Mouse (Mus musculus): ENCODE results near the gene Car12. TPM values are rescaled to one million over a fixed set of nuclear protein-coding genes. Genes with fewer than 3 reads are reported as not detected.

Car12 gene
- polyA plus RNA-seq, 1 experiment, result 0.74 TPM

GRCm38 (mm10) chr9:66673771-66674170 lies 39.7 kb upstream of the Car12 start:
- Histone ChIP-seq H3K27me3 (ENCODE audit: control insufficient read depth, insufficient read depth, low read length) (no peaks in the 10 kb centered on the region), H3K27ac (ENCODE audit: insufficient read depth, low read length) (no peak overlapping the region), H3K4me3 (ENCODE audit: extremely low read depth, insufficient read depth, insufficient read length) (no peak overlapping the region), H3K36me3 (ENCODE audit: control insufficient read depth, insufficient read depth, low read length) (no peaks in the 10 kb centered on the region), H3K4me1 (ENCODE audit: control insufficient read depth, insufficient read depth, insufficient read length) (no peaks in the 10 kb centered on the region)
- WGBS, result 53% methylated on average over 2 of the region's 2 CpGs
- no peak for TF ChIP-seq CTCF (IDR thresholded peaks at IDR 0.05; ENCODE audit: extremely low read depth, insufficient read depth, insufficient read length, insufficient replicate concordance)
- TF ChIP-seq POLR2A (IDR thresholded peaks at IDR 0.05; ENCODE audit: low read depth, low read length), result no peak
- no peak for DNase-seq (ENCODE audit: low read depth in 1 of 2, low spot score in 2 of 2)

- WGBS, result 90% methylated on average over 1 of the region's 1 CpGs
- no peak for TF ChIP-seq POLR2A (IDR thresholded peaks at IDR 0.05; ENCODE audit: low read depth, low read length)
- H3K27ac ChIP-seq (ENCODE audit: insufficient read depth, low read length), result no peak overlapping the region
These were observed 37.9 kb upstream of the Car12 start for GRCm38 (mm10) chr9:66675566-66675965.

GRCm38 (mm10) chr9:66680102-66680501 lies 33.4 kb upstream of the Car12 start:
- Histone ChIP-seq H3K4me1 (ENCODE audit: control insufficient read depth, insufficient read depth, insufficient read length) (peaks cover 15% of the 10 kb centered on the region; the same call in 1 of the 2 replicates), H3K27ac (ENCODE audit: insufficient read depth, low read length) (peak overlapping the region; percentile 26; the same call in 1 of the 2 replicates), H3K27me3 (ENCODE audit: control insufficient read depth, insufficient read depth, low read length) (no peaks in the 10 kb centered on the region), H3K36me3 (ENCODE audit: control insufficient read depth, insufficient read depth, low read length) (no peaks in the 10 kb centered on the region), H3K4me3 (ENCODE audit: extremely low read depth, insufficient read depth, insufficient read length) (no peak overlapping the region)
- no peak for TF ChIP-seq CTCF (IDR thresholded peaks at IDR 0.05; ENCODE audit: extremely low read depth, insufficient read depth, insufficient read length, insufficient replicate concordance)
- TF ChIP-seq POLR2A (IDR thresholded peaks at IDR 0.05; ENCODE audit: low read depth, low read length), result no peak
- WGBS, result 27% methylated on average over 6 of the region's 6 CpGs
- no peak for DNase-seq (ENCODE audit: low read depth in 1 of 2, low spot score in 2 of 2)

More at GRCm38 (mm10) chr9:66675566-66675965, 37.9 kb upstream of the Car12 start:
- H3K4me1 ChIP-seq (ENCODE audit: control insufficient read depth, insufficient read depth, insufficient read length), result peaks cover 10% of the 10 kb centered on the region; the same call in 1 of the 2 replicates
- no peak for DNase-seq (ENCODE audit: low read depth in 1 of 2, low spot score in 2 of 2)
- no peaks in the 10 kb centered on the region for H3K36me3 ChIP-seq (ENCODE audit: control insufficient read depth, insufficient read depth, low read length)
- H3K27me3 ChIP-seq (ENCODE audit: control insufficient read depth, insufficient read depth, low read length), result no peaks in the 10 kb centered on the region
- no peak overlapping the region for H3K4me3 ChIP-seq (ENCODE audit: extremely low read depth, insufficient read depth, insufficient read length)

- WGBS, result 17% methylated on average over 3 of the region's 3 CpGs
- no peak for TF ChIP-seq CTCF (IDR thresholded peaks at IDR 0.05; ENCODE audit: extremely low read depth, insufficient read depth, insufficient read length, insufficient replicate concordance)
- no peak for TF ChIP-seq POLR2A (IDR thresholded peaks at IDR 0.05; ENCODE audit: low read depth, low read length)
- peak; percentile 22 to 26 for DNase-seq (ENCODE audit: low read depth in 1 of 2, low spot score in 2 of 2)
- no peaks in the 10 kb centered on the region for H3K27me3 ChIP-seq (ENCODE audit: control insufficient read depth, insufficient read depth, low read length)
- no peak overlapping the region; the same call in 1 of the 2 replicates for H3K27ac ChIP-seq (ENCODE audit: insufficient read depth, low read length)
- H3K36me3 ChIP-seq (ENCODE audit: control insufficient read depth, insufficient read depth, low read length), result no peaks in the 10 kb centered on the region
- peaks cover 15% of the 10 kb centered on the region; the same call in 1 of the 2 replicates for H3K4me1 ChIP-seq (ENCODE audit: control insufficient read depth, insufficient read depth, insufficient read length)
- H3K4me3 ChIP-seq (ENCODE audit: extremely low read depth, insufficient read depth, insufficient read length), result no peak overlapping the region
These were observed 30.7 kb upstream of the Car12 start for GRCm38 (mm10) chr9:66682822-66683221.

- no peak for TF ChIP-seq CTCF (IDR thresholded peaks at IDR 0.05; ENCODE audit: extremely low read depth, insufficient read depth, insufficient read length, insufficient replicate concordance)
- no peak for TF ChIP-seq POLR2A (IDR thresholded peaks at IDR 0.05; ENCODE audit: low read depth, low read length)
- no peaks in the 10 kb centered on the region for H3K36me3 ChIP-seq (ENCODE audit: control insufficient read depth, insufficient read depth, low read length)
- no peak overlapping the region for H3K27ac ChIP-seq (ENCODE audit: insufficient read depth, low read length)
- no peaks in the 10 kb centered on the region for H3K27me3 ChIP-seq (ENCODE audit: control insufficient read depth, insufficient read depth, low read length)
- no peak for DNase-seq (ENCODE audit: low read depth in 1 of 2, low spot score in 2 of 2)
- H3K4me3 ChIP-seq (ENCODE audit: extremely low read depth, insufficient read depth, insufficient read length), result no peak overlapping the region
- WGBS, result 71% methylated on average over 6 of the region's 6 CpGs
- peaks cover 5% of the 10 kb centered on the region; the same call in 1 of the 2 replicates for H3K4me1 ChIP-seq (ENCODE audit: control insufficient read depth, insufficient read depth, insufficient read length)
These were observed 27.8 kb upstream of the Car12 start for GRCm38 (mm10) chr9:66685730-66686129.

- Histone ChIP-seq H3K36me3 (ENCODE audit: control insufficient read depth, insufficient read depth, low read length) (no peaks in the 10 kb centered on the region), H3K27ac (ENCODE audit: insufficient read depth, low read length) (no peak overlapping the region), H3K4me1 (ENCODE audit: control insufficient read depth, insufficient read depth, insufficient read length) (peaks cover 1% of the 10 kb centered on the region; the same call in 1 of the 2 replicates), H3K27me3 (ENCODE audit: control insufficient read depth, insufficient read depth, low read length) (no peaks in the 10 kb centered on the region), H3K4me3 (ENCODE audit: extremely low read depth, insufficient read depth, insufficient read length) (no peak overlapping the region)
- WGBS, result 85% methylated on average over 2 of the region's 2 CpGs
- TF ChIP-seq CTCF (IDR thresholded peaks at IDR 0.05; ENCODE audit: extremely low read depth, insufficient read depth, insufficient read length, insufficient replicate concordance), result no peak
- no peak for TF ChIP-seq POLR2A (IDR thresholded peaks at IDR 0.05; ENCODE audit: low read depth, low read length)
- no peak for DNase-seq (ENCODE audit: low read depth in 1 of 2, low spot score in 2 of 2)
These were observed 25.8 kb upstream of the Car12 start for GRCm38 (mm10) chr9:66687713-66688112.

GRCm38 (mm10) chr9:66691683-66692305 lies 21.7 kb upstream of the Car12 start:
- no peak for DNase-seq (ENCODE audit: low read depth in 1 of 2, low spot score in 2 of 2)
- H3K4me3 ChIP-seq (ENCODE audit: extremely low read depth, insufficient read depth, insufficient read length), result no peak overlapping the region
- no peaks in the 10 kb centered on the region for H3K4me1 ChIP-seq (ENCODE audit: control insufficient read depth, insufficient read depth, insufficient read length)
- TF ChIP-seq POLR2A (IDR thresholded peaks at IDR 0.05; ENCODE audit: low read depth, low read length) (no peak), CTCF (IDR thresholded peaks at IDR 0.05; ENCODE audit: extremely low read depth, insufficient read depth, insufficient read length, insufficient replicate concordance) (no peak)
- H3K27ac ChIP-seq (ENCODE audit: insufficient read depth, low read length), result no peak overlapping the region
- WGBS, result 82% methylated on average over 4 of the region's 4 CpGs
- H3K36me3 ChIP-seq (ENCODE audit: control insufficient read depth, insufficient read depth, low read length), result no peaks in the 10 kb centered on the region
- no peaks in the 10 kb centered on the region for H3K27me3 ChIP-seq (ENCODE audit: control insufficient read depth, insufficient read depth, low read length)
